Mouse (Mus musculus) lung, adult 2 months (tissue): ENCODE measurements around the gene Grm8.

Experiments
- CTCF ChIP-seq: fragments of 200-500 bp; IDR thresholded peaks from 2 replicates; pipeline ENCODE4 v1.5.1; 2011; ENCODE audit warnings: mild to moderate bottlenecking, low read length, control low read depth; ENCODE audit not compliant: insufficient read depth
- POLR2A ChIP-seq: fragments of 200-500 bp; IDR thresholded peaks from 2 replicates; pipeline ENCODE4 v1.6.1; 2011; ENCODE audit warnings: low read depth, mild to moderate bottlenecking, control low read depth, low read length, borderline replicate concordance; ENCODE audit errors: extremely low read depth

GRCm38 (mm10) chr6:27371095-27371494 lies 763.9 kb downstream of the Grm8 start:
- TF ChIP-seq CTCF = no peak
- no peak for TF ChIP-seq POLR2A
